Mouse (Mus musculus): ENCODE results near the gene Scgb3a1. TPM values are rescaled to one million over a fixed set of nuclear protein-coding genes. Genes with fewer than 3 reads are reported as not detected.

The Scgb3a1 gene
- polyA plus RNA-seq, 1 experiment from 2014 or later = not detected

- H3K4me1 ChIP-seq (replicated peaks; ENCODE audit: control insufficient read depth, insufficient read depth, low read length) = 0 out of 2 replicates have a peak, but pooled peaks cover 6% of the 10 kb centered on the region
- ATAC-seq (ENCODE audit: low FRiP score) = peak; percentile 31; the same call in 1 of the 2 replicates
- H3K9ac ChIP-seq = 0 out of 2 replicates have a peak overlapping the region, but pooled peaks have one; percentile 31
- DNase-seq (ENCODE audit: low spot score) = no peak
- peak overlapping the region; percentile 36 for H3K4me2 ChIP-seq (replicated peaks)
- no peaks in the 10 kb centered on the region for H3K9me3 ChIP-seq (ENCODE audit: control insufficient read depth, low read length)
- H3K27ac ChIP-seq = no peak overlapping the region
- 40% methylated on average over 11 of the region's 11 CpGs for WGBS
- no peak overlapping the region for H3K4me3 ChIP-seq (replicated peaks; ENCODE audit: low read length)
- H3K27me3 ChIP-seq (ENCODE audit: control insufficient read depth, insufficient read depth, low read length) = no peaks in the 10 kb centered on the region
- no peaks in the 10 kb centered on the region for H3K36me3 ChIP-seq (replicated peaks; ENCODE audit: control insufficient read depth, insufficient read depth)
These were observed 10.4 kb upstream of the Scgb3a1 start for GRCm38 (mm10) chr11:49653079-49653408.

DNA sequence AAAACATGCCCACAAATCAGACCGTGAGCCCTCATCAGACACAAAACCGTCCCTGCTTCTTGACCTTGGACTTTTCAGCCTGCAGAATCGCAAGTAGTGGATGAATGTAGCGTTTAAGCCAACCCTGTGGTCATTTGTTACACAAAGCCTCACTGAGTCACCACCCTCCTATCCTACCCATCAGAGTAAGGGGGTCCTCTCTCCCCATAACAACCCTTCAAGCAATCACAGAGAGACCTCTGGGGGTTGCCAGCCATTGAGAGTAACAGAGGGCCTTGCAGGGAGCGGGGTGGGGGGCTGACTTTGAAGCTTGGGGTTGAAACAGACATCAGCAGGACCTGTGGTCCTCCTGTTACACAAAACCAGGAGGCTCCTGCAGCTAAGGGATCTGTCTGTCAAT lies 8.8 kb upstream of the Scgb3a1 start:
- Histone ChIP-seq H3K27me3 (ENCODE audit: control insufficient read depth, insufficient read depth, low read length) (no peaks in the 10 kb centered on the region), H3K27ac (no peak overlapping the region), H3K4me2 (replicated peaks) (no peak overlapping the region), H3K9ac (no peak overlapping the region), H3K4me1 (replicated peaks; ENCODE audit: control insufficient read depth, insufficient read depth, low read length) (0 out of 2 replicates have a peak, but pooled peaks cover 6% of the 10 kb centered on the region), H3K4me3 (replicated peaks; ENCODE audit: low read length) (no peak overlapping the region), H3K36me3 (replicated peaks; ENCODE audit: control insufficient read depth, insufficient read depth) (no peaks in the 10 kb centered on the region), H3K9me3 (ENCODE audit: control insufficient read depth, low read length) (no peaks in the 10 kb centered on the region)
- ATAC-seq (ENCODE audit: low FRiP score) (no peak), DNase-seq (ENCODE audit: low spot score) (no peak)
- 89% methylated on average over 5 of the region's 5 CpGs for WGBS

DNA sequence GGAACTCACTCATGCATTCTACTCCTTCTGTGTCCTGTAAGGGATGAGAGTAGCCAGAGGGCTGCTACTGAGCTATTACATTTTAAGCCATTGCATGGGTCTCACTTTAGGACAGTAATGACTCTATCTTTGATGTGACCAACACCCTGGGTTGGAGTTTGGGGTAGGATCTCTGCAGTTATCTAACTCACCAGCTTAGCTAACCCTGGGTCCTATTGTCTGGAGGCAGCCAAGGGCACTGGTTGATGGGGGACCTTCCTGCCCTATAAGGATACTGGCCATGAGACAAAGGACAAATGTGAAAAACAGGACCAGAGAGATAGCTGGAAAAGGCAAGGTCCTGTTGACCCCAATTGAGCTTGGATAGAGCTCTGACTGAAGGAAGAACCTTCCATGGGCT lies 7.9 kb upstream of the Scgb3a1 start:
- ATAC-seq (ENCODE audit: low FRiP score) (no peak), DNase-seq (ENCODE audit: low spot score) (no peak)
- H3K4me3 ChIP-seq (replicated peaks; ENCODE audit: low read length) = no peak overlapping the region
- no peaks in the 10 kb centered on the region for H3K36me3 ChIP-seq (replicated peaks; ENCODE audit: control insufficient read depth, insufficient read depth)
- no peak overlapping the region for H3K27ac ChIP-seq
- no peaks in the 10 kb centered on the region for H3K9me3 ChIP-seq (ENCODE audit: control insufficient read depth, low read length)
- no peaks in the 10 kb centered on the region for H3K27me3 ChIP-seq (ENCODE audit: control insufficient read depth, insufficient read depth, low read length)
- H3K4me1 ChIP-seq (replicated peaks; ENCODE audit: control insufficient read depth, insufficient read depth, low read length) = 0 out of 2 replicates have a peak, but pooled peaks cover 6% of the 10 kb centered on the region
- H3K4me2 ChIP-seq (replicated peaks) = no peak overlapping the region
- no peak overlapping the region for H3K9ac ChIP-seq

GRCm38 (mm10) chr11:49658065-49658464 lies 5.3 kb upstream of the Scgb3a1 start:
- WGBS = 88% methylated on average over 4 of the region's 4 CpGs
- Histone ChIP-seq H3K36me3 (replicated peaks; ENCODE audit: control insufficient read depth, insufficient read depth) (no peaks in the 10 kb centered on the region), H3K4me1 (replicated peaks; ENCODE audit: control insufficient read depth, insufficient read depth, low read length) (0 out of 2 replicates have a peak, but pooled peaks cover under 1% of the 10 kb centered on the region), H3K9me3 (ENCODE audit: control insufficient read depth, low read length) (no peaks in the 10 kb centered on the region), H3K27me3 (ENCODE audit: control insufficient read depth, insufficient read depth, low read length) (no peaks in the 10 kb centered on the region), H3K27ac (no peak overlapping the region), H3K4me3 (replicated peaks; ENCODE audit: low read length) (no peak overlapping the region), H3K4me2 (replicated peaks) (no peak overlapping the region), H3K9ac (no peak overlapping the region)
- ATAC-seq (ENCODE audit: low FRiP score) = no peak
- DNase-seq (ENCODE audit: low spot score) = no peak

- Histone ChIP-seq H3K9me3 (ENCODE audit: control insufficient read depth, low read length) (no peaks in the 10 kb centered on the region), H3K4me3 (replicated peaks; ENCODE audit: low read length) (no peak overlapping the region), H3K36me3 (replicated peaks; ENCODE audit: control insufficient read depth, insufficient read depth) (no peaks in the 10 kb centered on the region), H3K27me3 (ENCODE audit: control insufficient read depth, insufficient read depth, low read length) (no peaks in the 10 kb centered on the region), H3K9ac (no peak overlapping the region), H3K4me2 (replicated peaks) (no peak overlapping the region), H3K27ac (no peak overlapping the region), H3K4me1 (replicated peaks; ENCODE audit: control insufficient read depth, insufficient read depth, low read length) (no peaks in the 10 kb centered on the region)
- WGBS = 65% methylated on average over 10 of the region's 10 CpGs
- ATAC-seq (ENCODE audit: low FRiP score) (no peak), DNase-seq (ENCODE audit: low spot score) (no peak)
These were observed 4.5 kb upstream of the Scgb3a1 start for GRCm38 (mm10) chr11:49658791-49659469.

- Histone ChIP-seq H3K36me3 (replicated peaks; ENCODE audit: control insufficient read depth, insufficient read depth) (no peaks in the 10 kb centered on the region), H3K27me3 (ENCODE audit: control insufficient read depth, insufficient read depth, low read length) (no peaks in the 10 kb centered on the region), H3K9me3 (ENCODE audit: control insufficient read depth, low read length) (no peaks in the 10 kb centered on the region), H3K4me1 (replicated peaks; ENCODE audit: control insufficient read depth, insufficient read depth, low read length) (no peaks in the 10 kb centered on the region), H3K9ac (no peak overlapping the region), H3K4me3 (replicated peaks; ENCODE audit: low read length) (no peak overlapping the region), H3K4me2 (replicated peaks) (no peak overlapping the region), H3K27ac (no peak overlapping the region)
- DNase-seq (ENCODE audit: low spot score) (no peak), ATAC-seq (ENCODE audit: low FRiP score) (no peak)
- 65% methylated on average over 7 of the region's 7 CpGs for WGBS
These were observed 4.0 kb upstream of the Scgb3a1 start for GRCm38 (mm10) chr11:49659470-49659799.

- ATAC-seq (ENCODE audit: low FRiP score) = no peak
- H3K4me1 ChIP-seq (replicated peaks; ENCODE audit: control insufficient read depth, insufficient read depth, low read length) = no peaks in the 10 kb centered on the region
- no peak overlapping the region for H3K4me3 ChIP-seq (replicated peaks; ENCODE audit: low read length)
- H3K9ac ChIP-seq = no peak overlapping the region
- DNase-seq (ENCODE audit: low spot score) = no peak
- H3K9me3 ChIP-seq (ENCODE audit: control insufficient read depth, low read length) = no peaks in the 10 kb centered on the region
- H3K36me3 ChIP-seq (replicated peaks; ENCODE audit: control insufficient read depth, insufficient read depth) = no peaks in the 10 kb centered on the region
- no peak overlapping the region for H3K4me2 ChIP-seq (replicated peaks)
- H3K27me3 ChIP-seq (ENCODE audit: control insufficient read depth, insufficient read depth, low read length) = no peaks in the 10 kb centered on the region
- no peak overlapping the region for H3K27ac ChIP-seq
- WGBS = 59% methylated on average over 15 of the region's 15 CpGs
These were observed 1.1 kb upstream of the Scgb3a1 start for GRCm38 (mm10) chr11:49662292-49662780.

DNA sequence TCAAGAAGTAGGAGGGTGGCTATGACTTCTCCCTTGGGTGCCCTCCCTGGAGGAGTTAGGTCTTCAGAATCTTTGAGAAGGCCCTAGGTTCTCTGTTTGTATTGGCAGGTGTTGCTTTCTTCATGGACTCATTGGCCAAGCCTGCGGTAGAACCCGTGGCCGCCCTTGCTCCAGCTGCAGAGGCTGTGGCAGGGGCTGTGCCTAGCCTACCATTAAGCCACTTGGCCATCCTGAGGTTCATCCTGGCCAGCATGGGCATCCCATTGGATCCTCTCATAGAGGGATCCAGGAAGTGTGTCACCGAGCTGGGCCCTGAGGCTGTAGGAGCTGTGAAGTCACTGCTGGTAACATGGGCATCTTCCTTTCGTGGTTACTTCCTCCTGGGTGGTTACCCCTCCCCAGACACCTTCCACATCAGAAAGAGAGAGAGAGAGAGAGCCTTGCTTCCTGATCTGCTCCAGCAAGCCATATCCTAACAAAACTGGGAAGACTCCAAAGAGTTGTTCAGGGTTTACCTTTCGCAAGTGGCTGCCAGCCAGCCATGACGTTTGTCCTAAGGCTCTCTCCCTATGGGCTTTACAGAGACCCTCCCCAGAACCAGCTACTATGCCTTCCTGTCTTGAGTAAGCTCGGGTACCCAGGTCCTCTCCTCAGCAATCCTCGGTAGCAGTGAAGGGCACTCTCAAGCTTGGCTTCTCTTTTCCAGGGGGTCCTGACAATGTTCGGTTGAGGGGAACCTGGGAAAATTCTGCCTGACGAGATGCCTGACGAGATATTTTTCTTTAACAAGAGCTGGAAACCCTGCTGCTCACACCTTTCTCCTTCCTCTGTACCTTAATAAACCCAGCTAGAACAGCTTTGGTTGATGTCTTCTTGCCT lies 1.1 kb downstream of the Scgb3a1 start:
- H3K9me3 ChIP-seq (ENCODE audit: control insufficient read depth, low read length) = no peaks in the 10 kb centered on the region
- 83% methylated on average over 12 of the region's 12 CpGs for WGBS
- H3K9ac ChIP-seq = no peak overlapping the region
- H3K4me2 ChIP-seq (replicated peaks) = no peak overlapping the region
- H3K27ac ChIP-seq = no peak overlapping the region
- DNase-seq (ENCODE audit: low spot score) (no peak), ATAC-seq (ENCODE audit: low FRiP score) (0 out of 2 replicates have a peak, but pooled peaks have one; percentile 46)
- no peaks in the 10 kb centered on the region for H3K4me1 ChIP-seq (replicated peaks; ENCODE audit: control insufficient read depth, insufficient read depth, low read length)
- peaks cover 12% of the 10 kb centered on the region for H3K36me3 ChIP-seq (replicated peaks; ENCODE audit: control insufficient read depth, insufficient read depth)
- H3K27me3 ChIP-seq (ENCODE audit: control insufficient read depth, insufficient read depth, low read length) = no peaks in the 10 kb centered on the region
- H3K4me3 ChIP-seq (replicated peaks; ENCODE audit: low read length) = no peak overlapping the region

DNA sequence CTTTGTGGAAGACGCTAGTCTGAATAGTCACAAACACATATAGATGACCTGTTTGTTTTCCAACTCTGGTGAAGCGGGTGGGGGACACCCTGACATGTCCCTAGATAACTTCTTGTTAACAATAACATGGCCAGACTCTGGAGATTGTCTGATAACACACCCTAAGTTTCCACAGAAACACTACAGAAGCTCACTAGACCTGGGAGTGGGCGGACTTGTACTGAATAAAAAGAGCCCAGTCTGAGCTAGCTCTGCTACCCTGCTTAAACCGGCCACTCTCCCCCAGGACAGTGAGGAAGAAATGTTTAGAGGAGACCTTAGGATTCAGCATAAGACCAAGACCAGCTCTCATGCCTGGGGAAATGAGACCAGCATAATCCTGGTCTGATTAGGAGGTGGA lies 2.1 kb downstream of the Scgb3a1 start:
- 83% methylated on average over 4 of the region's 4 CpGs for whole genome bisulfite sequencing
- Histone ChIP-seq H3K36me3 (replicated peaks; ENCODE audit: control insufficient read depth, insufficient read depth) (peaks cover 12% of the 10 kb centered on the region), H3K27me3 (ENCODE audit: control insufficient read depth, insufficient read depth, low read length) (no peaks in the 10 kb centered on the region), H3K9me3 (ENCODE audit: control insufficient read depth, low read length) (no peaks in the 10 kb centered on the region), H3K27ac (no peak overlapping the region), H3K9ac (no peak overlapping the region), H3K4me3 (replicated peaks; ENCODE audit: low read length) (no peak overlapping the region), H3K4me1 (replicated peaks; ENCODE audit: control insufficient read depth, insufficient read depth, low read length) (no peaks in the 10 kb centered on the region), H3K4me2 (replicated peaks) (no peak overlapping the region)
- ATAC-seq (ENCODE audit: low FRiP score) (no peak), DNase-seq (ENCODE audit: low spot score) (no peak)
